Mouse (Mus musculus): ENCODE data around the gene Gm12845. TPM values are rescaled to one million over a fixed set of nuclear protein-coding genes. Genes with fewer than 3 reads are reported as not detected.
"Not testable (repeated sequence)": the region's sequence is repeated elsewhere in the genome, so short reads cannot be mapped to it uniquely, and the experiment has no call there.

The Gm12845 gene
- polyA plus RNA-seq, 1 experiment, result not detected

GRCm38 (mm10) chr4:117713303-117714098 is 10.7 kb upstream of the Gm12845 start:
- Histone ChIP-seq H3K27me3 (replicated peaks) (peaks cover 36% of the 10 kb centered on the region), H3K4me1 (no peaks in the 10 kb centered on the region), H3K36me3 (replicated peaks; ENCODE audit: low read length) (no peaks in the 10 kb centered on the region), H3K9me3 (no peaks in the 10 kb centered on the region), H3K4me3 (replicated peaks) (no peak overlapping the region)
- TF ChIP-seq GATA1 (IDR thresholded peaks at IDR 0.05; ENCODE audit: borderline replicate concordance, low read length) (no peak), FLI1 (IDR thresholded peaks at IDR 0.05; ENCODE audit: low read length) (no peak)

- Histone ChIP-seq H3K27me3 (replicated peaks) (peaks cover 25% of the 10 kb centered on the region), H3K4me3 (replicated peaks) (no peak overlapping the region), H3K9me3 (no peaks in the 10 kb centered on the region), H3K4me1 (no peaks in the 10 kb centered on the region), H3K36me3 (replicated peaks; ENCODE audit: low read length) (no peaks in the 10 kb centered on the region)
- TF ChIP-seq GATA1 (IDR thresholded peaks at IDR 0.05; ENCODE audit: borderline replicate concordance, low read length) (no peak), FLI1 (IDR thresholded peaks at IDR 0.05; ENCODE audit: low read length) (no peak)
These were observed 7.7 kb downstream of the Gm12845 start for GRCm38 (mm10) chr4:117731926-117732325.

GRCm38 (mm10) chr4:117737559-117737958 is 13.3 kb downstream of the Gm12845 start:
- Histone ChIP-seq H3K4me1 (0 out of 2 replicates have a peak, but pooled peaks cover 3% of the 10 kb centered on the region), H3K27me3 (replicated peaks) (peaks cover 11% of the 10 kb centered on the region)
- TF ChIP-seq GATA1 (IDR thresholded peaks at IDR 0.05; ENCODE audit: borderline replicate concordance, low read length) (no peak), FLI1 (IDR thresholded peaks at IDR 0.05; ENCODE audit: low read length) (no peak)

GRCm38 (mm10) chr4:117752469-117752868 is 28.3 kb downstream of the Gm12845 start:
- not testable (repeated sequence) for H3K27me3 ChIP-seq (replicated peaks); H3K4me1 ChIP-seq

More at GRCm38 (mm10) chr4:117737559-117737958, 13.3 kb downstream of the Gm12845 start:
- H3K9me3 ChIP-seq, result 0 out of 2 replicates have a peak, but pooled peaks cover 2% of the 10 kb centered on the region
- H3K4me3 ChIP-seq (replicated peaks), result no peak overlapping the region
- no peaks in the 10 kb centered on the region for H3K36me3 ChIP-seq (replicated peaks; ENCODE audit: low read length)

GRCm38 (mm10) chr4:117760151-117760550 is 35.9 kb downstream of the Gm12845 start:
- Histone ChIP-seq H3K9me3 (no peaks in the 10 kb centered on the region), H3K4me3 (replicated peaks) (no peak overlapping the region), H3K4me1 (no peaks in the 10 kb centered on the region), H3K36me3 (replicated peaks; ENCODE audit: low read length) (no peaks in the 10 kb centered on the region), H3K27me3 (replicated peaks) (peaks cover 10% of the 10 kb centered on the region)
- no peak for TF ChIP-seq GATA1 (IDR thresholded peaks at IDR 0.05; ENCODE audit: borderline replicate concordance, low read length)
- no peak for TF ChIP-seq FLI1 (IDR thresholded peaks at IDR 0.05; ENCODE audit: low read length)

More at GRCm38 (mm10) chr4:117752469-117752868, 28.3 kb downstream of the Gm12845 start:
- not testable (repeated sequence) for H3K9me3 ChIP-seq; H3K36me3 ChIP-seq (replicated peaks; ENCODE audit: low read length); H3K4me3 ChIP-seq (replicated peaks)

- H3K9me3 ChIP-seq, result no peaks in the 10 kb centered on the region
- TF ChIP-seq GATA1 (IDR thresholded peaks at IDR 0.05; ENCODE audit: borderline replicate concordance, low read length) (no peak), FLI1 (IDR thresholded peaks at IDR 0.05; ENCODE audit: low read length) (no peak)
These were observed 41.2 kb downstream of the Gm12845 start, which contains the start of gene Klf17 for GRCm38 (mm10) chr4:117765416-117765815. TSS of gene Klf17 (minus strand) at chr4:117765648.

GRCm38 (mm10) chr4:117770935-117771334 is 46.7 kb downstream of the Gm12845 start:
- H3K4me1 ChIP-seq, result no peaks in the 10 kb centered on the region

More at GRCm38 (mm10) chr4:117765416-117765815, 41.2 kb downstream of the Gm12845 start, which contains the start of gene Klf17:
- H3K27me3 ChIP-seq (replicated peaks), result peaks cover 5% of the 10 kb centered on the region
- H3K4me3 ChIP-seq (replicated peaks), result no peak within 1 kb of the TSS
- H3K4me1 ChIP-seq, result no peaks in the 10 kb centered on the region
- no peaks in the 10 kb centered on the region for H3K36me3 ChIP-seq (replicated peaks; ENCODE audit: low read length)

GRCm38 (mm10) chr4:117772960-117773359 is 48.7 kb downstream of the Gm12845 start:
- H3K36me3 ChIP-seq (replicated peaks; ENCODE audit: low read length), result no peaks in the 10 kb centered on the region
- peaks cover 17% of the 10 kb centered on the region for H3K27me3 ChIP-seq (replicated peaks)
- no peak for TF ChIP-seq GATA1 (IDR thresholded peaks at IDR 0.05; ENCODE audit: borderline replicate concordance, low read length)
- TF ChIP-seq FLI1 (IDR thresholded peaks at IDR 0.05; ENCODE audit: low read length), result no peak
- H3K4me1 ChIP-seq, result no peaks in the 10 kb centered on the region
- no peak overlapping the region for H3K4me3 ChIP-seq (replicated peaks)
- H3K9me3 ChIP-seq, result no peaks in the 10 kb centered on the region

More at GRCm38 (mm10) chr4:117770935-117771334, 46.7 kb downstream of the Gm12845 start:
- Histone ChIP-seq H3K9me3 (no peaks in the 10 kb centered on the region), H3K4me3 (replicated peaks) (no peak overlapping the region), H3K27me3 (replicated peaks) (peaks cover 12% of the 10 kb centered on the region), H3K36me3 (replicated peaks; ENCODE audit: low read length) (no peaks in the 10 kb centered on the region)
- TF ChIP-seq FLI1 (IDR thresholded peaks at IDR 0.05; ENCODE audit: low read length) (no peak), GATA1 (IDR thresholded peaks at IDR 0.05; ENCODE audit: borderline replicate concordance, low read length) (no peak)

Other genes with a start within 250 kb of the Gm12845 start
- 37.4 and 38.2 TPM in 2 replicates for gene Rnf220, start 227.4 kb upstream of the Gm12845 start, polyA plus RNA-seq (2012; ENCODE audit: insufficient read depth, low replicate concordance)
- gene Eri3, start 174.0 kb upstream of the Gm12845 start, polyA plus RNA-seq (2012; ENCODE audit: insufficient read depth, low replicate concordance), result 233 and 410 TPM in 2 replicates
- gene Dmap1, start 42.1 kb upstream of the Gm12845 start, polyA plus RNA-seq (2012; ENCODE audit: insufficient read depth, low replicate concordance), result 7.7 and 22.5 TPM in 2 replicates
- not detected in 2 replicates for gene Klf17, start 41.2 kb downstream of the Gm12845 start, polyA plus RNA-seq (2012; ENCODE audit: insufficient read depth, low replicate concordance)
- 8.5 and 9.7 TPM in 2 replicates for gene Slc6a9, start 110.1 kb downstream of the Gm12845 start, polyA plus RNA-seq (2012; ENCODE audit: insufficient read depth, low replicate concordance)
- gene Ccdc24, start 148.1 kb downstream of the Gm12845 start, polyA plus RNA-seq (2012; ENCODE audit: insufficient read depth, low replicate concordance), result not detected in 2 replicates
- gene B4galt2, start 159.1 kb downstream of the Gm12845 start, polyA plus RNA-seq (2012; ENCODE audit: insufficient read depth, low replicate concordance), result 1.5 TPM in 1 of 2 replicates, not detected in the other
- gene Atp6v0b, start 162.9 kb downstream of the Gm12845 start, polyA plus RNA-seq (2012; ENCODE audit: insufficient read depth, low replicate concordance), result 395 and 493 TPM in 2 replicates
- 3.1 and 9.9 TPM in 2 replicates for gene Dph2, start 167.6 kb downstream of the Gm12845 start, polyA plus RNA-seq (2012; ENCODE audit: insufficient read depth, low replicate concordance)
- gene Ipo13, start 190.6 kb downstream of the Gm12845 start, polyA plus RNA-seq (2012; ENCODE audit: insufficient read depth, low replicate concordance), result 7.4 and 13.2 TPM in 2 replicates
- 0.74 TPM in 1 of 2 replicates, not detected in the other for gene Artn, start 205.4 kb downstream of the Gm12845 start, polyA plus RNA-seq (2012; ENCODE audit: insufficient read depth, low replicate concordance)

Measured in megakaryocyte, embryonic 14.5 days (primary cell).